Mouse (Mus musculus): Measurements from ENCODE around the gene Trim40. TPM values are rescaled to one million over a fixed set of nuclear protein-coding genes. Genes with fewer than 3 reads are reported as not detected.
A peak's percentile ranks its signal among the peaks of the same experiment; 100 is the strongest.
"Not testable (repeated sequence)": the region's sequence is repeated elsewhere in the genome, so short reads cannot be mapped to it uniquely, and the experiment has no call there.

The Trim40 gene
- total RNA-seq, 2 experiments from 2014 or later, result not detected

GRCm38 (mm10) chr17:36893387-36893786 is 3.5 kb upstream of the Trim40 start:
- no peak for DNase-seq (ENCODE audit: low spot score)

GRCm38 (mm10) chr17:36892362-36892761 is 2.4 kb upstream of the Trim40 start:
- DNase-seq (ENCODE audit: low spot score), result peak; percentile 8

- not testable (repeated sequence) for DNase-seq (ENCODE audit: low spot score)
Observed at GRCm38 (mm10) chr17:36891496-36891895, 1.6 kb upstream of the Trim40 start.

- DNase-seq (ENCODE audit: low spot score), result no peak
Observed at GRCm38 (mm10) chr17:36885132-36885790, 4.7 kb downstream of the Trim40 start.

GRCm38 (mm10) chr17:36883350-36883749 is 6.6 kb downstream of the Trim40 start:
- no peak for DNase-seq (ENCODE audit: low spot score)

GRCm38 (mm10) chr17:36874636-36875035 is 15.3 kb downstream of the Trim40 start:
- DNase-seq (ENCODE audit: low spot score), result no peak

- DNase-seq (ENCODE audit: low spot score), result no peak
Observed at GRCm38 (mm10) chr17:36869955-36870810, 19.7 kb downstream of the Trim40 start.

GRCm38 (mm10) chr17:36869284-36869954 is 20.5 kb downstream of the Trim40 start, which contains the start of gene Trim10:
TSS of gene Trim10 (plus strand) at chr17:36869574.
- DNase-seq (ENCODE audit: low spot score), result no peak

- no peak for DNase-seq (ENCODE audit: low spot score)
Observed at GRCm38 (mm10) chr17:36868836-36869235, 21.1 kb downstream of the Trim40 start.

- DNase-seq (ENCODE audit: low spot score), result no peak
Observed at GRCm38 (mm10) chr17:36866719-36867527, 23.0 kb downstream of the Trim40 start, which contains the start of gene Trim15. TSS of gene Trim15 (minus strand) at chr17:36867210.

GRCm38 (mm10) chr17:36861680-36862079 is 28.2 kb downstream of the Trim40 start:
- DNase-seq (ENCODE audit: low spot score), result no peak

GRCm38 (mm10) chr17:36858181-36858580 is 31.7 kb downstream of the Trim40 start:
- DNase-seq (ENCODE audit: low spot score), result no peak

GRCm38 (mm10) chr17:36856236-36856635 is 33.7 kb downstream of the Trim40 start:
- no peak for DNase-seq (ENCODE audit: low spot score)

- DNase-seq (ENCODE audit: low spot score), result no peak
Observed at GRCm38 (mm10) chr17:36855484-36855883, 34.4 kb downstream of the Trim40 start.

GRCm38 (mm10) chr17:36851627-36852026 is 38.3 kb downstream of the Trim40 start:
- DNase-seq (ENCODE audit: low spot score), result no peak

- no peak for DNase-seq (ENCODE audit: low spot score)
Observed at GRCm38 (mm10) chr17:36851200-36851599, 38.7 kb downstream of the Trim40 start.

GRCm38 (mm10) chr17:36849992-36850391 is 39.9 kb downstream of the Trim40 start:
- no peak for DNase-seq (ENCODE audit: low spot score)

- DNase-seq (ENCODE audit: low spot score), result no peak
Observed at GRCm38 (mm10) chr17:36848911-36849310, 41.0 kb downstream of the Trim40 start.

GRCm38 (mm10) chr17:36844725-36845124 is 45.2 kb downstream of the Trim40 start:
- no peak for DNase-seq (ENCODE audit: low spot score)

GRCm38 (mm10) chr17:36844286-36844719 is 45.6 kb downstream of the Trim40 start:
- no peak for DNase-seq (ENCODE audit: low spot score)

- no peak for DNase-seq (ENCODE audit: low spot score)
Observed at GRCm38 (mm10) chr17:36843696-36844095, 46.2 kb downstream of the Trim40 start.
